Mouse (Mus musculus) heart, embryonic 11.5 days (tissue): ENCODE data around the gene Zfp219. TPM values are rescaled to one million over a fixed set of nuclear protein-coding genes. Genes with fewer than 3 reads are reported as not detected.

Experiments used
- ATAC-seq: fragments of 200-750 bp; cut with Nextera tagmentation; replicated peaks from 2 replicates; pipeline ENCODE4 v1.8.0; 2017; ENCODE audit warnings: moderate library complexity; ENCODE audit not compliant: insufficient number of reproducible peaks, low FRiP score, low TSS enrichment
- H3K27ac ChIP-seq: fragments of 300-500 bp; sonication (generic); 2 replicates; pipeline ENCODE4 v1.5.1; 2014; ENCODE audit warnings: mild to moderate bottlenecking, low read depth, low read length
- H3K27me3 ChIP-seq: fragments of 300-500 bp; sonication (generic); 2 replicates; pipeline ENCODE4 v1.6.1; 2014; ENCODE audit warnings: mild to moderate bottlenecking, low read length, mixed read lengths; ENCODE audit not compliant: control insufficient read depth, insufficient read depth
- H3K36me3 ChIP-seq: fragments of 300-500 bp; sonication (generic); 2 replicates; pipeline ENCODE4 v1.6.1; 2014; ENCODE audit warnings: mild to moderate bottlenecking, low read length, moderate library complexity, mixed read lengths; ENCODE audit not compliant: control insufficient read depth, insufficient read depth
- H3K4me1 ChIP-seq: fragments of 300-500 bp; sonication (generic); 2 replicates; pipeline ENCODE4 v1.6.1; 2014; ENCODE audit warnings: low read length; ENCODE audit not compliant: control insufficient read depth, insufficient read depth
- H3K4me2 ChIP-seq: fragments of 300-500 bp; sonication (generic); 2 replicates; pipeline ENCODE4 v1.6.1; 2014; ENCODE audit warnings: mild to moderate bottlenecking, moderate library complexity
- H3K4me3 ChIP-seq: fragments of 300-500 bp; sonication (generic); 2 replicates; pipeline ENCODE4 v1.5.1; 2014; ENCODE audit warnings: low read depth, low read length
- H3K9ac ChIP-seq: fragments of 300-500 bp; sonication (generic); 2 replicates; pipeline ENCODE4 v1.6.1; 2014; ENCODE audit warnings: mild to moderate bottlenecking, low read depth, low read length, moderate library complexity
- H3K9me3 ChIP-seq: fragments of 300-500 bp; sonication (generic); replicated peaks from 2 replicates; pipeline ENCODE4 v1.6.1; 2016; ENCODE audit warnings: low read length; ENCODE audit not compliant: control insufficient read depth
- WGBS: fragments of 180-500 bp; shearing (Covaris S2); extraction: QIAGEN DNeasy Blood & Tissue Kit; methylation state at CpG from one replicate; pipeline ENCODE4 v1.1.7; 2014; ENCODE audit not compliant: insufficient replicate concordance; 5-methylcytosine and 5-hydroxymethylcytosine counted together
- polyA plus RNA-seq: library from polyadenylated mRNA; unstranded; fragments of >200 nt; fragmentation: Nextera tagmentation; extraction: Ambion mirVana; gene quantifications from 2 replicates; pipeline ENCODE4 v1.2.1, GENCODE M21; 2014

Gene Zfp219
- polyA plus RNA-seq, 1 experiment from 2014 or later = 22.0 TPM

- H3K27me3 ChIP-seq = no peaks in the 10 kb centered on the region
- H3K36me3 ChIP-seq = peaks cover 17% of the 10 kb centered on the region
- no peaks in the 10 kb centered on the region for H3K9me3 ChIP-seq
- peak overlapping the region; percentile 25 for H3K4me3 ChIP-seq
- H3K4me2 ChIP-seq = peak overlapping the region; percentile 50
- H3K27ac ChIP-seq = peak overlapping the region; percentile 76
- ATAC-seq = 0 out of 2 replicates have a peak, but pooled peaks have one; percentile 16
- H3K4me1 ChIP-seq = peaks cover 48% of the 10 kb centered on the region
- peak overlapping the region; percentile 13; the same call in 1 of the 2 replicates for H3K9ac ChIP-seq
- 4% methylated on average over 9 of the region's 9 CpGs for WGBS
Measured at GRCm38 (mm10) chr14:52010446-52011111, 10.0 kb downstream of the Zfp219 start.

- 64% methylated on average over 6 of the region's 6 CpGs for WGBS
- peaks cover 49% of the 10 kb centered on the region for H3K4me1 ChIP-seq
- no peak overlapping the region for H3K27ac ChIP-seq
- peak overlapping the region; percentile 13; the same call in 1 of the 2 replicates for H3K9ac ChIP-seq
- H3K36me3 ChIP-seq = peaks cover 19% of the 10 kb centered on the region
- H3K4me2 ChIP-seq = peak overlapping the region; percentile 50
- H3K27me3 ChIP-seq = no peaks in the 10 kb centered on the region
- ATAC-seq = no peak
- H3K9me3 ChIP-seq = no peaks in the 10 kb centered on the region
- H3K4me3 ChIP-seq = no peak overlapping the region; the same call in 1 of the 2 replicates
Measured at GRCm38 (mm10) chr14:52009841-52010240, 10.7 kb downstream of the Zfp219 start.

DNA sequence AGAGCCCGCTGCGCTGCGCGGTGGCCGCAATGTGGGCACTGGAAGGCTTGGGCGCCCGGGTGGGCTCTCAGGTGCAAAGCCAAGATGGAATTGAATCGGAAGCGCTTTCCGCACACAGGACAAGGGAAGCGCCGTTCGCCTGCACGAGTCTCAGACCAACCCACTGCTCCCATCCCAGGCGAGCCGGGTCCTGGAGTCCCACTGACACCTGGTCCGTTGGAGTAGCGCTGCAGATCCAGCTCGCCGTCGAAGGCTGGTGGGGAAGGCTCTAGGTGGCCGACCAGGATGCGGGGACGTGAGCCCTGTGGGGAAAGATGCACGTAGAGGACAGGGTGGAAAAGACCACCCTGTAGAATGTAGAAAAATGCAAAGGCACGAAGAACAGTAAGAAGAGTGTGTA, 11.2 kb downstream of the Zfp219 start:
- H3K27me3 ChIP-seq = no peaks in the 10 kb centered on the region
- H3K9ac ChIP-seq = no peak overlapping the region
- no peak for ATAC-seq
- H3K4me3 ChIP-seq = no peak overlapping the region
- peaks cover 22% of the 10 kb centered on the region for H3K36me3 ChIP-seq
- WGBS = 47% methylated on average over 26 of the region's 26 CpGs
- peak overlapping the region; percentile 21; the same call in 1 of the 2 replicates for H3K4me2 ChIP-seq
- H3K9me3 ChIP-seq = no peaks in the 10 kb centered on the region
- peaks cover 51% of the 10 kb centered on the region for H3K4me1 ChIP-seq
- H3K27ac ChIP-seq = no peak overlapping the region

DNA sequence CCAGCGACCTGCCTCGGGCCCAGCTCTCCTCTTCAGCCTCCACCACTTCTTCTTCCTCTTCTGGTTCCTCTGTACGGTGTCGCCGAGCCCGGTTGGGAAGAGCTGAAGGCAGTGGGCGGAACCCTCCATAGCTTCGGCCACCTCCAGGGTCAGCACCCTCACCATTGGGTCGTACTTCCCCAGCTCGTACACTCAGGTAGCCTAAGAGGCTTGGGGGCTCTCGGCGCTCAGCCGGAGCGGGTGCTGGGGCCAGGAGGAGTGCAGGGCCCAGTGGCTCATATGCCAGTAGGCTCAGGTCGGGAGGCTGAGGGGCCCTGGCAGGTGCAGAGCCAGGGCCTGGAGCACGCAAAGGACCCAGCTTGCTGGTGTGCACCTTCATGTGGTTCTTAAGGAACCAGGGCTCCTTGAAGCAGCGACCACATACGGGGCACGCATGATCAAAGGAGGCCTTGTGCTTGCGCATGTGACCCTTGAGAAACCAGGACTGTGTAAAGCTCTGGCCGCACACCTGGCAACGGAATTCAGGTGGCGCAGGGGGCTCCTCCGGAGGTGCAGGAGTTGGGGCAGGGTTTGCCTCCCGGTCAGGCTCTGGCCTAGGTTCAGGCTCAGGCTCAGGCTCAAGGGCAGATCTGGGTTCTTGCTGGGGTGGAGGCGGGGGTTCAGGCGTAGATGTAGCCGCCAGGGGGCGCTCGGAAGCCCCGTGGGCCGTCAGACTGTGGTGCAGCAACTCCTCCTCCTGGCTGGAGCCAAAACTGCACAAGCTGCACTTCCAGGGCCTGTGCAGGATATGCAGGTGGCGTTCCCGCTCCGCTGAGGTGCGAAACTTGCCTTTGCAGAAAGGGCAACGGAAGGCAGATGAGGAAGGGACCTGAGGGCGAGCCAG, 12.0 kb downstream of the Zfp219 start:
- Histone ChIP-seq H3K36me3 (peaks cover 22% of the 10 kb centered on the region), H3K4me2 (peak overlapping the region; percentile 21), H3K9me3 (no peaks in the 10 kb centered on the region), H3K4me3 (no peak overlapping the region), H3K27ac (no peak overlapping the region), H3K9ac (no peak overlapping the region), H3K27me3 (no peaks in the 10 kb centered on the region), H3K4me1 (peaks cover 51% of the 10 kb centered on the region)
- 61% methylated on average over 36 of the region's 38 CpGs for WGBS
- peak; percentile 12; the same call in 1 of the 2 replicates for ATAC-seq

DNA sequence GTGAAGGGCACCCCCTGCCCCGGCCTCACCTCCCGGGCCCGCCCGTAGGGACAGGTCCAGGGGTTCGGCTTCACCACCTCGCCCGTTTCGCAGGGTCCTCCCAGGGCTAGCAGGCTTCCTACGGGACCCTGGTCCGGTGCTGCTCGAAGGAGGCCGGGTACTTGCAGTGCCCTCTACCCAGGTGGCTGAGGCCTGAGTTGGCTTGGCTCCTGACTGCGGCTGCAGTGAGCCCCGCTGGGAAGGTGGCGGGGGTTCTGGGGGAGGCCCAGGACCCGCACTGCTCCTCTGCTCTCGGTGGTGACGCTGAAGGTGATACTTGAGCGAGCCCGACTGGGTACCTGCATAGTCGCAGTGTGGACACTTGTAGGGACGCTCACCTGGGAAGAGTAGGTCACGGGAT, 13.8 kb downstream of the Zfp219 start:
- Histone ChIP-seq H3K9me3 (no peaks in the 10 kb centered on the region), H3K4me2 (no peak overlapping the region), H3K9ac (no peak overlapping the region), H3K4me1 (peaks cover 50% of the 10 kb centered on the region), H3K27ac (no peak overlapping the region), H3K27me3 (no peaks in the 10 kb centered on the region), H3K4me3 (no peak overlapping the region), H3K36me3 (peaks cover 35% of the 10 kb centered on the region)
- ATAC-seq = no peak
- 90% methylated on average over 23 of the region's 23 CpGs for WGBS

GRCm38 (mm10) chr14:52006241-52006640, 14.3 kb downstream of the Zfp219 start:
- WGBS = 56% methylated on average over 8 of the region's 8 CpGs
- no peak overlapping the region for H3K4me3 ChIP-seq
- H3K27ac ChIP-seq = no peak overlapping the region
- no peaks in the 10 kb centered on the region for H3K27me3 ChIP-seq
- H3K9me3 ChIP-seq = no peaks in the 10 kb centered on the region
- H3K36me3 ChIP-seq = peaks cover 35% of the 10 kb centered on the region
- peaks cover 45% of the 10 kb centered on the region for H3K4me1 ChIP-seq
- 0 out of 2 replicates have a peak, but pooled peaks have one; percentile 3 for ATAC-seq
- H3K9ac ChIP-seq = no peak overlapping the region
- H3K4me2 ChIP-seq = peak overlapping the region; percentile 11; the same call in 1 of the 2 replicates

GRCm38 (mm10) chr14:52005616-52006015, 14.9 kb downstream of the Zfp219 start:
- Histone ChIP-seq H3K9ac (no peak overlapping the region), H3K9me3 (no peaks in the 10 kb centered on the region), H3K4me2 (no peak overlapping the region), H3K27me3 (no peaks in the 10 kb centered on the region), H3K27ac (peak overlapping the region; percentile 36; the same call in 1 of the 2 replicates), H3K4me1 (peaks cover 39% of the 10 kb centered on the region), H3K4me3 (no peak overlapping the region), H3K36me3 (peaks cover 40% of the 10 kb centered on the region)
- 52% methylated on average over 6 of the region's 6 CpGs for WGBS
- ATAC-seq = no peak

GRCm38 (mm10) chr14:52005141-52005540, 15.4 kb downstream of the Zfp219 start:
- 67% methylated on average over 7 of the region's 7 CpGs for WGBS
- ATAC-seq = no peak
- Histone ChIP-seq H3K9me3 (no peaks in the 10 kb centered on the region), H3K4me1 (peaks cover 35% of the 10 kb centered on the region), H3K4me2 (no peak overlapping the region; the same call in 1 of the 2 replicates), H3K36me3 (peaks cover 43% of the 10 kb centered on the region), H3K27ac (peak overlapping the region; percentile 24; the same call in 1 of the 2 replicates), H3K27me3 (no peaks in the 10 kb centered on the region), H3K4me3 (no peak overlapping the region), H3K9ac (0 out of 2 replicates have a peak overlapping the region, but pooled peaks have one; percentile 40)
